Mouse (Mus musculus): ENCODE data around the gene Gsta4.
A peak's percentile ranks its signal among the peaks of the same experiment; 100 is the strongest.
"Not testable (repeated sequence)": the region's sequence is repeated elsewhere in the genome, so short reads cannot be mapped to it uniquely, and the experiment has no call there.

The Gsta4 gene

GRCm38 (mm10) chr9:78178197-78178596, 4.4 kb upstream of the Gsta4 start:
- no peak for DNase-seq (ENCODE audit: low spot score)

GRCm38 (mm10) chr9:78179071-78179470, 3.5 kb upstream of the Gsta4 start:
- DNase-seq (ENCODE audit: low spot score): no peak

DNA sequence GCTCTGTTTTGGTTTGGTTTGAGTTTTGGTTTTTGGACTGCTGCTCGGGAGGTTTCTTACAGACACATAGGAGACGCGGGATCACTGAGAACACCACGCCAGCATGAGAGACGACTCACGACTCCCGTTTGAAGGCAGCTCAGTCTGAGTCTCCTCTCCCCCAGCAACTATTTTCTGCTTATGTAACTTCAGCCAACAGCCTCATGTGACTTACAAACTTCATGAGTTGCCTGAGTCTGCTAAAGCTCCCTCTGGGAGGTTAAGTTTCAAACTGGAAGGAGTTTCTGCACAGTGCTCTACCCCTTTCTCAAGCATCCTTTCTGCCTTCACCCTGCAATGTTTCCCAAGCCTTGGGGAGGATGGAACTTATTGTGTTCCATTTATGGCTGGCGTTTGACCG, 3.1 kb downstream of the Gsta4 start:
- no peak for DNase-seq (ENCODE audit: low spot score)

DNA sequence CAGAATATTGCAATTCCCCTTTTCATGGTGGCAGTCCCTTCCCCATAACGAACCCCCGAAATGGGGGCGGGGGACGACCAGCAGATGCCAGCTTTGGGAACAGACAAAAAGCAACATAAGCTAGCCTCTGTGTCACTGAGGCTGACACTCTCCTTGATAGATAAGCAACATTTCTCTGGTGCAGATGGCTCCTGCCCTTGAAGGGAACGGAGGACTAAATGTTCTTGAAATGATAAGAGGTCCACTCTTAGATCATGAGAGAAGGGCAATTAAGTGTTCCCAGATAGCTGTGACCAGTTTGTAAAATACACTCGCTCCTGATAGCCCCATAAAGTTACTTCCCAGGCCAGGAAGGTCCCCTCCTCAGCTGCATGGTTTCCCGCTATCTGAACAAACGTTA, 6.3 kb downstream of the Gsta4 start:
- DNase-seq (ENCODE audit: low spot score): no peak

GRCm38 (mm10) chr9:78190651-78191634, 8.4 kb downstream of the Gsta4 start:
- no peak for DNase-seq (ENCODE audit: low spot score)

GRCm38 (mm10) chr9:78191736-78192135, 9.2 kb downstream of the Gsta4 start:
- DNase-seq (ENCODE audit: low spot score): no peak

GRCm38 (mm10) chr9:78193902-78194597, 11.5 kb downstream of the Gsta4 start:
- peak; percentile 68 for DNase-seq (ENCODE audit: low spot score)

GRCm38 (mm10) chr9:78195034-78195433, 12.5 kb downstream of the Gsta4 start:
- no peak for DNase-seq (ENCODE audit: low spot score)

DNA sequence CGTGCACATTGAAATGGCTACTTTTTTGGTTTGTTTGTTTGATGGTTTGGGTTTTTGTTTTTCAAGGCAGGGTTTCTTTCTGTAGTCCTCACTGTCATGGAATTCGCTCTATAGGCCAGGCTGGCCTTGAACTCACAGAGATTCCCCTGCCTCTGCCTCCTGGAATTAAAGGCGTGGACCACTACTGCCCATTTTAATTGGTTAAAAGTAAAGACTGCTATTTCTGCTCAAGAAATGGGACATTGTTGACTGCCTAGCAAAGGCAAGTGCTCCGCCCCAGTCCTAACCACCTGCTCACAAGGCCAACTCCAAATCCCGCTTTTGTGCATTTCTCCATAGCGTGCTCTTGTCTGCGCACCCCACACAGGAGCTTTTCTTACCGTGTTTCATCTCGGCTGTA, 15.2 kb downstream of the Gsta4 start:
- DNase-seq (ENCODE audit: low spot score): no peak

DNA sequence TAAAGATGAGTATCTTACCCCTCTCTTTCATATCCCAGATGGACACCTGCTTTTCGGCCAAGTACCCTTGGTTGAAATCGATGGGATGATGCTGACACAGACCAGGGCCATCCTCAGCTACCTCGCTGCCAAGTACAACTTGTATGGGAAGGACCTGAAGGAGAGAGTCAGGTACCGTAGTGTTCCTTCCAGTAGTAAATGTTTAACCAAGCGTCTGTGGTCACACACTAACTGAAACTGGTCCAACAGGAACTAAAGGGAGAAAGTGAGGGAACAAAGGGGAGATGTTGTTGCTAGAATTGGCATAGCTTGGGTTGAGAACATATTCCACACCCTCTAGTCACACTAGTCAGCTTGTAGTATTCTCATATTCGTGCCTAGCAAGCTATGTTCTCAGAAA, 21.6 kb downstream of the Gsta4 start:
- no peak for DNase-seq (ENCODE audit: low spot score)

DNA sequence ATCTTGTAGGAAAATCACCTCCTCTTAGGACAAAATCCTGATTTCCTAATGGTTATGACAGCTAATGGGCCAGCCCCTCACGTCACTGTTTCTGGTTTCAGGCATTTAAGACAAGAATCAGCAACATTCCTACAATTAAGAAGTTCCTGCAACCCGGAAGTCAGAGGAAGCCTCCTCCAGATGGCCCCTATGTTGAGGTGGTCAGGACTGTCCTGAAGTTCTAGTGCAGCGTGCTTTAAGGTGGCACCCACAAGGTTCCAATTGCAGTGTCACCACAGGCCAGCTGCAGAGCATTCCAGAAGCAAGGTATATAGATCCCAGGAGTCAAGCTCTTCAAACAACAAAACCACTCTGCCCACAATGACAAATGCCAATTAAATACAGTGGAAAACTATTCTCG, 26.4 kb downstream of the Gsta4 start:
- no peak for DNase-seq (ENCODE audit: low spot score)

DNA sequence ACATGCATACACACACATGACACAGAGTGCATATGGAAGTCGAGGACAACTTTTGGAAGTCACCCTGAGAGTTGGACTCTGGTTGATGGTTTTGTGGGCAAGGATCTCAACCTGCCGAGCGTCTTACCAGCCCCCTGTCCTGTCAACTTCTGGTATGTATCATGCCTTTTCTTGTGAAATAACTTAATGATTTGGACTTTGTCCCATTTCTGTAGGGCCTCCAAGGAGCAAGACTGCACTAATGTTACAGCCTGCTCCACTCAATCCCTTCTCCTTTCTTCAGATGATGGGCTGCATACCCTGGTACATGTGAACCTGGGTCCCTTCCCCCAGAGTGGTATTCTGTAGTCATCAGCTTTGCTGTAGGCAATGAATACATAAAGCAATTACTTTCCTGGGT, 27.5 kb downstream of the Gsta4 start:
- DNase-seq (ENCODE audit: low spot score): no peak

DNA sequence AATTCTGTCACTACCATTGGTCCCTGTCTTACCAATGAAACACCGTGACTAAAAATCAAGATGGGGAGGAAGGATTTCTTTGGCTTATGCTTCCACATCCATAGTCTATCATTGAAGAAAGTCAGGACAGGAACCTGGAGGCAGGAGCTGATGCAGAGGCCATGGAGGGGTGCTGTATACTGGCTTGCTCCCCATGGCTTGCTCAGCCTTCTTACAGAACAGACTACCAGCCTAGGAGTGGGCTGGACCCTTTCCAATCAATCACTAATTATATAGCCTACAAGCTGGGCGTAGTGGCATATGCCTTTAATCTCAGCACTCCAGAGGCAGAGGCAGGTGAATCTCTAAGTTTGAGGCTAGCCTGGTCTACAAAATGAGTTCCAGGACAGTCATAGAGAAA, 28.2 kb downstream of the Gsta4 start:
- no peak for DNase-seq (ENCODE audit: low spot score)

- no peak for DNase-seq (ENCODE audit: low spot score)
Observed at GRCm38 (mm10) chr9:78211521-78211920, 28.9 kb downstream of the Gsta4 start.

- no peak for DNase-seq (ENCODE audit: low spot score)
Observed at GRCm38 (mm10) chr9:78212341-78213049, 29.9 kb downstream of the Gsta4 start.

- no peak for DNase-seq (ENCODE audit: low spot score)
Observed at GRCm38 (mm10) chr9:78217074-78217473, 34.5 kb downstream of the Gsta4 start.

- no peak for DNase-seq (ENCODE audit: low spot score)
Observed at GRCm38 (mm10) chr9:78222616-78223015, 40.0 kb downstream of the Gsta4 start.

DNA sequence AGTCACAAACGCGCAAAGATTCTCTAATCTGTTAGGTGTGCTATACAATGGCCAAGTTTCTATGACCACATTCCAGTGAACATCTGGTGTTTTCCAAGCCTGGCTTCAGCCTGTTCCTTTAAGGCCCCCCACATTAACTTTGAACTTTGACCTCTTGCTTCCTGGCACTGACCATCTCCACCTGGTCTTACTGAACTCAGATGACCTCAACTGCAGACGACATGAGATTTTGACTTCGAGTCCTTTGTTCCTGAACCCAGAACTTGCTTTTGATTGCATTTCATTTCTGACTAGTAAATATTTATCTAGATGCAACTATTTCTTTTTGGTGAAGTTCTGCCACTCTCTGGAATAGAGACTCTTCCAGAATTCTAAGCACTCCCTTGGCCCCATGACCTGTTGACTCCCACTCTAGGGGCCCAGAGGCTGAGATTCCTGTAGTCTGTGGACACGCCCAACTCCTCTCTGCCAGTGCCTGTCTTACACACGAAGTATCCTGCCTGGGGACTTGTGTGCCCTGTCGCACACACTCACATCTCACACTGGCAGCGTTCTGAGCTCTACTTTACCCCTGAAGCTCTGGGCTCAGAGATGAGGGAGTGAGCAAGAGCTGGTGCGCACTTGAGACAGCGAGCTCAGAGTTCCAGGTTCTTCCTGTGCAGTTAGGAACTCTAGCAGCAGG, 40.8 kb downstream of the Gsta4 start:
- DNase-seq (ENCODE audit: low spot score): no peak

DNA sequence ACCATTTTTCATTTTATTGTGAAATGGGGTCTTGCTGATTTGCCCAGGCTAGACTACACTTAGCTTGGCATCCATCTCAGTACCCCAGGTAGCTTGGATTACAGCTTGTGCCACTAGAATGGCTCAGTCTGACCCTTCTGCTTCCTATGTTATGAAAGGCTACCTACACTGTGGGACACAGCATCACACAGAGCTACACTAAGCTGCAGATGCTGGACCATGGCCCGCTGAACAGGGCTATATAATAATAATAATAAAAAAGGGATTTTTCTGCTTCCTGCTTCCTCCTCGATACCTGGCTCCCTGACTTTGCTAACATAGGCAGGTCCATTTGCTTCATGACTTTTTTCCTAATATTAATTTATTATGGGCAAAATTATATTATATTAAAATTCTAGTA, 41.8 kb downstream of the Gsta4 start:
- DNase-seq (ENCODE audit: low spot score): no peak

DNA sequence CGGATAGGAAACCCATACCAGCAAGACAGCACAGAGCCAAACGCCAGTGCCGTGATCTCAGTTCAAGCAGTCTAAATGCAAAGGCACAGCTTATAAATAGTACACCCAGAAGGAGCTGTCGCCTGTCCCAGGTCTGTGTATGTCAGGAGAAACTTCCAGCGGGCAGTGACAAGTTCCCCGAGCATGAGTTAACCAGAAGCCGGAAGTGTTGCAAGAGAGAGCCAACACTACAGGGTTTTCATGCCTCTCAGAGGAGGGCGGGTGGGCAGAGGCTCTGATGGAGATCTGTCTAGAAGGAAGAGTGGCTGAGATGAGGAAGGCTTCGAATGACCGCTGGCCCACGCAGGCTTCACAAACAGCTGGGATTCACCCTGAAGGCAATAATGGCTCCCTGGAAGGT, 42.7 kb downstream of the Gsta4 start:
- DNase-seq (ENCODE audit: low spot score): no peak

- no peak for DNase-seq (ENCODE audit: low spot score)
Observed at GRCm38 (mm10) chr9:78228122-78228521, 45.5 kb downstream of the Gsta4 start.

DNA sequence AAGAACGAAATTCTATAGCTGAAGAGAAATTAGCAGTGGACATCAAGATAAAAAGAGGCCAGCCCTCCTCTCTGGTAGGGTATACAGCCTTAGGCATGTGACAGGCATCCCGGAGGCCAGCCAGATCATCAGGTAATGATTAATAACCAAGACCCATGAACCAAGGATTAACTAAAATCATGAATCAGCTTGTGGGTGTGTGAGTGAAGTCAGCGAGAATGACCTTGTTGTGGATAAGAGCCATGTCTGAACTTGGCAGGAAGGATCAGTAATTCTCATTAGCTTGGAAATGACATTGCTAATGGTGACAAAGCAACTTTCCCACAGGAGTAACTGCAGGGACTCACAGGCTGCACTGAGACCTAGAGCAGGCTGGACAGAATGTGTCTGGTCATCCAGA, 47.1 kb downstream of the Gsta4 start:
- DNase-seq (ENCODE audit: low spot score): not testable (repeated sequence)

Measured in layer of hippocampus, adult 11-12 months (tissue).